1 mouse cellular context compared by ENCODE assay signal in the genomic region with DNA sequence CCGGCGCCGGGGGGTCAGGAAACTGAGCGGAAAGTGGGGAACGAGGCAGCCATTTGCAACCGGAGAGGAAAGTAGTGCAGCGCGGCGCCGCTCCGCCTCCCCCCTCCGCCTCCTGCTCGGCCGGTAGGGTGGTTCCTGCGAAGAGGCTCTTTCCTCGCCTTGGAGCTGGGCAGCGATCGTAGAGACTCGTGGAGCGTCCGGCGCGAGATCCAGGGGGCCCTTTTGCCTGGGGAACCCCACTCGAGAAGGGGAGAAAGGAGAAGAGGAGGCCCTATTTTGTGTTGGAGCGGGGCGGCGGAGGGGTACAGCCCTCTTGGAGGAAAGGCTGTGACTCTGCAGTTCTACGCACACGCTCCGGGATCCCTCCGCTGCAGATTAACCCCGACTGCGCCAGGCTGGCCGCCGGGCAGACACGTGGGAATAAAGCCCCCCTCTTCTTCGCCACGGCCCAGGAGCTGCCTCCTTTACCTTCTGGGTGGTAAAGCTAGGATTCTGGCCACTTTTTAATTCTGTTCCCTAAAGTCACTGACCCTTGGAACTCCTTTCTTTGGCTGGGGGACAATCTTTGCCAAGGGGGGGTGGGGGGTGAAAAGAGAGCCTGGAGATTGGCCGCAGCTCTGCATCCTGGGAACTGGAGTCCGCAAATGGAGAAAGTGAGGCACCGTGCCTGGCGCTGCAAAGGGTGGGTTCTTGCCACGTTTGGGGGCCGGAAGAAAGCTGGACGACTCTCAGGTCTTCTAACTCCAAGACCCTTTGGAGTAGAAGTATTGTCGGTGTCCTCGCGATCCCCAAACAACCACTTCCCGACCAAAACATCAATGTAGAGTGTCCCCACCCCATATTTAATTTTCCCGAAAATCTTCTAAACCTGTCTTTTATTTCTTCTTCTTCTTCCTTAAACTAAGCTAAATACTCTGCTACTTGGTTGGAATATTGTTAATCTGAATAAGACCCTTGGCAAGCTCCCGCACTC.
TF ChIP-seq lines count a peak whose summit lies in the region.

No protein-coding gene starts in this region.

TF ChIP-seq in myocyte, 11 proteins besides CTCF, POLR2A, EP300 and RAD21 (continued from another document):
- TF ChIP-seq E2F4 (IDR thresholded peaks at IDR 0.05; ENCODE audit: insufficient read depth): no peak
- no peak for TF ChIP-seq REST (IDR thresholded peaks at IDR 0.05; ENCODE audit: insufficient read depth, insufficient read length)
- TF ChIP-seq CEBPB (IDR thresholded peaks at IDR 0.05; ENCODE audit: insufficient read depth, poor library complexity, severe bottlenecking): no peak
- peak; percentile 3 to 75 (median 49) for TF ChIP-seq MYOG (IDR thresholded peaks at IDR 0.05; ENCODE audit: control insufficient read depth in 1 of 3, insufficient read depth in 1 of 3, insufficient read length in 2 of 3, low read depth in 2 of 3)
- no peak for TF ChIP-seq TCF3 (IDR thresholded peaks at IDR 0.05; ENCODE audit: insufficient read length, low read depth)
- TF ChIP-seq SRF (IDR thresholded peaks at IDR 0.05; ENCODE audit: control insufficient read depth, insufficient read length, low read depth): no peak
- peak; percentile 84 for TF ChIP-seq MAX (IDR thresholded peaks at IDR 0.05; ENCODE audit: low read depth)
